Mouse (Mus musculus) hindbrain, embryonic 12.5 days (tissue): Measurements from ENCODE around the gene Pla2g4c. TPM values are rescaled to one million over a fixed set of nuclear protein-coding genes. Genes with fewer than 3 reads are reported as not detected.

Experiments
- polyA plus RNA-seq: library from polyadenylated mRNA; unstranded; fragments of >200 nt; fragmentation: Nextera tagmentation; extraction: Ambion mirVana; gene quantifications from 2 replicates; pipeline ENCODE4 v1.2.1, GENCODE M21; 2016

Gene Pla2g4c
- polyA plus RNA-seq, 1 experiment from 2014 or later = 0.93 TPM

Other genes with a start within 250 kb of the Pla2g4c start
- not detected in 2 replicates for gene Vmn1r85, start 229.5 kb upstream of the Pla2g4c start, polyA plus RNA-seq
- not detected in 2 replicates for gene Vmn1r86, start 204.7 kb upstream of the Pla2g4c start, polyA plus RNA-seq
- gene Vmn1r87, start 184.5 kb upstream of the Pla2g4c start, polyA plus RNA-seq = not detected in 2 replicates
- not detected in 2 replicates for gene Vmn1r88, start 165.1 kb upstream of the Pla2g4c start, polyA plus RNA-seq
- not detected in 2 replicates for gene Vmn1r89, start 111.6 kb upstream of the Pla2g4c start, polyA plus RNA-seq
- 74.2 and 78.5 TPM in 2 replicates for gene Lig1, start 47.4 kb upstream of the Pla2g4c start, polyA plus RNA-seq
- gene Zswim9, start 45.9 kb upstream of the Pla2g4c start, polyA plus RNA-seq = 17.3 and 19.0 TPM in 2 replicates
- gene Cabp5, start 73.5 kb downstream of the Pla2g4c start, polyA plus RNA-seq = 0.15 TPM in 1 of 2 replicates, not detected in the other
- gene Bsph1, start 126.2 kb downstream of the Pla2g4c start, polyA plus RNA-seq = not detected in 2 replicates
- gene Bsph2, start 246.4 kb downstream of the Pla2g4c start, polyA plus RNA-seq = not detected in 2 replicates